Mouse (Mus musculus) neutrophil, adult 5-6 weeks (primary cell): ENCODE data around the gene Slc31a2. TPM values are rescaled to one million over a fixed set of nuclear protein-coding genes. Genes with fewer than 3 reads are reported as not detected.

Source experiments
- ATAC-seq: fragments of 151-379, 151-347 bp; 2 replicates; pipeline ENCODE4 v1.8.0; 2017; ENCODE audit warnings: mild to moderate bottlenecking, moderate TSS enrichment; ENCODE audit not compliant: insufficient number of reproducible peaks, poor library complexity, low FRiP score, severe bottlenecking; ENCODE audit errors: extremely low read depth
- total RNA-seq: library from RNA; stranded (forward); fragments of 200-1000 nt; gene quantifications from 2 replicates; pipeline ENCODE4 v1.2.3, GENCODE M21; 2017

The Slc31a2 gene
- total RNA-seq, 1 experiment from 2014 or later, result 13.7 TPM

- no peak for ATAC-seq
These were observed 44.5 kb downstream of the Slc31a2 start for GRCm38 (mm10) chr4:62306840-62307239.

- 0 out of 2 replicates have a peak, but pooled peaks have one; percentile 30 for ATAC-seq
These were observed 46.0 kb downstream of the Slc31a2 start for GRCm38 (mm10) chr4:62308406-62308805.

GRCm38 (mm10) chr4:62312821-62313220 is 50.5 kb downstream of the Slc31a2 start:
- ATAC-seq, result no peak

GRCm38 (mm10) chr4:62313641-62314211 is 51.4 kb downstream of the Slc31a2 start:
- no peak for ATAC-seq

GRCm38 (mm10) chr4:62314516-62314915 is 52.2 kb downstream of the Slc31a2 start:
- ATAC-seq, result no peak

GRCm38 (mm10) chr4:62316456-62316855 is 54.1 kb downstream of the Slc31a2 start:
- no peak for ATAC-seq

GRCm38 (mm10) chr4:62318294-62318693 is 55.9 kb downstream of the Slc31a2 start:
- no peak for ATAC-seq

GRCm38 (mm10) chr4:62322684-62323083 is 60.3 kb downstream of the Slc31a2 start:
- peak; percentile 60 for ATAC-seq

- no peak for ATAC-seq
These were observed 63.7 kb downstream of the Slc31a2 start for GRCm38 (mm10) chr4:62326111-62326510.

- ATAC-seq, result 0 out of 2 replicates have a peak, but pooled peaks have one; percentile 23
These were observed 66.7 kb downstream of the Slc31a2 start for GRCm38 (mm10) chr4:62328941-62329660.

GRCm38 (mm10) chr4:62331977-62332376 is 69.6 kb downstream of the Slc31a2 start:
- ATAC-seq, result no peak

GRCm38 (mm10) chr4:62338536-62338935 is 76.2 kb downstream of the Slc31a2 start:
- no peak for ATAC-seq

GRCm38 (mm10) chr4:62344000-62344399 is 81.6 kb downstream of the Slc31a2 start:
- peak; percentile 49; the same call in 1 of the 2 replicates for ATAC-seq

- peak; percentile 69; the same call in 1 of the 2 replicates for ATAC-seq
These were observed 83.5 kb downstream of the Slc31a2 start for GRCm38 (mm10) chr4:62345827-62346226.

GRCm38 (mm10) chr4:62347605-62348328 is 85.4 kb downstream of the Slc31a2 start:
- ATAC-seq, result no peak

Other genes starting within 250 kb of the Slc31a2 start
- gene Mup20, start 208.4 kb upstream of the Slc31a2 start, total RNA-seq, result not detected in 2 replicates
- not detected in 2 replicates for gene Mup3, start 175.2 kb upstream of the Slc31a2 start, total RNA-seq
- gene Mup21, start 111.7 kb upstream of the Slc31a2 start, total RNA-seq, result not detected in 2 replicates
- not detected in 2 replicates for gene Zfp37, start 31.5 kb upstream of the Slc31a2 start, total RNA-seq
- gene Fkbp15, start 98.0 kb downstream of the Slc31a2 start, total RNA-seq, result 134 and 141 TPM in 2 replicates
- gene Slc31a1, start 98.2 kb downstream of the Slc31a2 start, total RNA-seq, result 8.1 and 8.3 TPM in 2 replicates
- 44.3 and 44.7 TPM in 2 replicates for gene Cdc26, start 146.1 kb downstream of the Slc31a2 start, total RNA-seq
- gene Prpf4, start 146.2 kb downstream of the Slc31a2 start, total RNA-seq, result 13.1 and 15.7 TPM in 2 replicates
- gene Rnf183, start 172.7 kb downstream of the Slc31a2 start, total RNA-seq, result not detected in 2 replicates
- 0.35 TPM in 1 of 2 replicates, not detected in the other for gene Wdr31, start 208.3 kb downstream of the Slc31a2 start, total RNA-seq
- 1.3 and 1.8 TPM in 2 replicates for gene Bspry, start 217.5 kb downstream of the Slc31a2 start, total RNA-seq
- not detected in 2 replicates for gene Hdhd3, start 240.9 kb downstream of the Slc31a2 start, total RNA-seq